Mouse (Mus musculus) CH12.LX (cell line): ENCODE results near the gene Rcor2. TPM values are rescaled to one million over a fixed set of nuclear protein-coding genes. Genes with fewer than 3 reads are reported as not detected.

Source experiments
- DNase-seq: peaks from one replicate; pipeline ENCODE4 v3.0.0-alpha.2; 2013; ENCODE audit errors: extremely low read depth
- H3K27ac ChIP-seq: 2 replicates; pipeline ENCODE4 v1.5.1; 2012; ENCODE audit warnings: low read depth, mild to moderate bottlenecking, control low read depth, moderate library complexity; ENCODE audit not compliant: insufficient read depth
- H3K27me3 ChIP-seq: replicated peaks from 2 replicates; pipeline ENCODE3; 2012; ENCODE audit warnings: inconsistent platforms
- H3K36me3 ChIP-seq, 2 experiments: replicated peaks in 1 of 2; 2 replicates each; pipeline versions ENCODE3 to v1.6.1; 2012; ENCODE audit warnings: inconsistent platforms in 1 of 2, low read length in 1 of 2, mild to moderate bottlenecking in 1 of 2, mixed read lengths in 1 of 2, moderate library complexity in 1 of 2; ENCODE audit not compliant: control insufficient read depth in 1 of 2, insufficient read depth in 1 of 2
- H3K4me1 ChIP-seq, 2 experiments: 2 replicates each; pipeline ENCODE4 v1.6.1; 2012; ENCODE audit warnings: inconsistent platforms in 1 of 2, moderate library complexity in 1 of 2; ENCODE audit not compliant: insufficient read depth in 2 of 2, control insufficient read depth in 1 of 2
- H3K4me2 ChIP-seq: 2 replicates; pipeline ENCODE4 v1.6.1; 2012; ENCODE audit warnings: low read depth, mild to moderate bottlenecking, control low read depth; ENCODE audit not compliant: poor library complexity, insufficient read depth, severe bottlenecking
- H3K4me3 ChIP-seq, 3 experiments: fragments of 150-350 bp in 1 of 3; sonication (generic) in 1 of 3; replicated peaks in 1 of 3; 2 replicates each; pipeline versions ENCODE3 to v1.5.1; 2011 to 2012; ENCODE audit warnings: low read depth in 2 of 3, low read length in 2 of 3, mild to moderate bottlenecking in 2 of 3, moderate library complexity in 2 of 3, control low read depth in 1 of 3, improper control_type of control experiment in 1 of 3, inconsistent platforms in 1 of 3, mixed read lengths in 1 of 3; ENCODE audit not compliant: poor library complexity in 1 of 3
- H3K79me2 ChIP-seq: replicated peaks from 2 replicates; pipeline ENCODE4 v1.6.1; 2012; ENCODE audit warnings: mild to moderate bottlenecking, moderate library complexity; ENCODE audit not compliant: control insufficient read depth, poor library complexity, insufficient read depth, severe bottlenecking; ENCODE audit errors: extremely low read depth
- H3K9ac ChIP-seq: 2 replicates; pipeline ENCODE4 v1.6.1; 2012; ENCODE audit warnings: low read depth, mild to moderate bottlenecking, control low read depth, moderate library complexity; ENCODE audit not compliant: insufficient read depth
- H3K9me3 ChIP-seq: replicated peaks from 2 replicates; pipeline ENCODE3; 2012; ENCODE audit warnings: low read length, inconsistent platforms, mixed read lengths
- CHD2 ChIP-seq: IDR thresholded peaks from 2 replicates; pipeline ENCODE4 v1.6.1; 2011; ENCODE audit warnings: low read length, improper control_type of control experiment
- CTCF ChIP-seq, 2 experiments: IDR thresholded peaks in 1 of 2; conservative IDR thresholded peaks in 1 of 2; 2 replicates each; pipeline ENCODE4 v1.5.1; 2011 to 2012; ENCODE audit warnings: low read depth in 2 of 2, low read length in 2 of 2, improper control_type of control experiment in 1 of 2, inconsistent platforms in 1 of 2, mild to moderate bottlenecking in 1 of 2, moderate library complexity in 1 of 2
- EP300 ChIP-seq: IDR thresholded peaks from 2 replicates; pipeline ENCODE4 v1.6.1; 2011; ENCODE audit warnings: low read length, improper control_type of control experiment
- JUN ChIP-seq: IDR thresholded peaks from 2 replicates; pipeline ENCODE4 v1.6.1; 2011; ENCODE audit warnings: low read depth, mild to moderate bottlenecking, low read length, improper control_type of control experiment, moderate library complexity; ENCODE audit not compliant: insufficient read depth
- JUND ChIP-seq: conservative IDR thresholded peaks from 2 replicates; pipeline ENCODE4 v1.6.1; 2011; ENCODE audit warnings: low read depth, low read length, improper control_type of control experiment
- KAT2A ChIP-seq: IDR thresholded peaks from 2 replicates; pipeline ENCODE4 v1.6.1; 2012; ENCODE audit warnings: low read length, improper control_type of control experiment, inconsistent platforms; ENCODE audit not compliant: insufficient replicate concordance
- MAZ ChIP-seq: IDR thresholded peaks from 2 replicates; pipeline ENCODE4 v1.6.1; 2012; ENCODE audit warnings: low read depth, mild to moderate bottlenecking, inconsistent platforms, low read length, improper control_type of control experiment, moderate library complexity
- MEF2A ChIP-seq: IDR thresholded peaks from 2 replicates; pipeline ENCODE4 v1.6.1; 2014; ENCODE audit warnings: low read depth, mild to moderate bottlenecking, inconsistent platforms, low read length, improper control_type of control experiment, borderline replicate concordance
- MXI1 ChIP-seq: IDR thresholded peaks from 2 replicates; pipeline ENCODE4 v1.6.1; 2011; ENCODE audit warnings: mild to moderate bottlenecking, low read depth, low read length, improper control_type of control experiment
- MYC ChIP-seq: IDR thresholded peaks from 2 replicates; pipeline ENCODE4 v1.6.1; 2011; ENCODE audit warnings: low read depth, mild to moderate bottlenecking, improper control_type of control experiment, low read length
- NELFE ChIP-seq: IDR thresholded peaks from 2 replicates; pipeline ENCODE4 v1.6.1; 2011; ENCODE audit warnings: low read depth, low read length, improper control_type of control experiment
- POLR2A ChIP-seq: IDR thresholded peaks from 2 replicates; pipeline ENCODE4 v1.6.1; 2011; ENCODE audit warnings: low read depth, mild to moderate bottlenecking, improper control_type of control experiment, low read length
- RAD21 ChIP-seq: IDR thresholded peaks from 2 replicates; pipeline ENCODE4 v1.6.1; 2011; ENCODE audit warnings: low read depth, mild to moderate bottlenecking, low read length, improper control_type of control experiment, moderate library complexity
- SIN3A ChIP-seq: IDR thresholded peaks from 2 replicates; pipeline ENCODE4 v1.6.1; 2012; ENCODE audit warnings: low read length, improper control_type of control experiment, inconsistent platforms
- SMC3 ChIP-seq: IDR thresholded peaks from 2 replicates; pipeline ENCODE4 v1.6.1; 2011; ENCODE audit warnings: low read depth, low read length, improper control_type of control experiment
- TBP ChIP-seq: conservative IDR thresholded peaks from 2 replicates; pipeline ENCODE4 v1.6.1; 2011; ENCODE audit warnings: low read depth, low read length, improper control_type of control experiment
- UBTF ChIP-seq: IDR thresholded peaks from 2 replicates; pipeline ENCODE4 v1.6.1; 2012; ENCODE audit warnings: low read depth, mild to moderate bottlenecking, inconsistent platforms, low read length, improper control_type of control experiment, moderate library complexity
- USF1 ChIP-seq: IDR thresholded peaks from 2 replicates; pipeline ENCODE4 v1.6.1; 2014; ENCODE audit warnings: low read depth, mild to moderate bottlenecking, inconsistent platforms, low read length, improper control_type of control experiment
- ZNF384 ChIP-seq: IDR thresholded peaks from 2 replicates; pipeline ENCODE4 v1.6.1; 2012; ENCODE audit warnings: low read depth, low read length, improper control_type of control experiment, inconsistent platforms
- dilution Hi-C: fragments of 300-500 bp; cut with MboI; formaldehyde crosslinking; loops from 2 replicates; pipeline ENCODE4 v1.14.3; 2020; ENCODE audit warnings: low sequenced_read_pairs; ENCODE audit not compliant: extremely low pct_unique_long_range_greater_than_20kb, extremely low pct_ligation_motif_present
- in situ Hi-C: fragments of 300-500 bp; cut with MboI; formaldehyde crosslinking; loops from 3 replicates; pipeline ENCODE4 v1.14.3; 2019; ENCODE audit warnings: low sequenced_read_pairs, low pct_ligation_motif_present, low pct_unique_long_range_greater_than_20kb, mixed read lengths
- polyA plus RNA-seq: library from polyadenylated mRNA; unstranded; fragments of >175 nt; gene quantifications from 2 replicates; pipeline ENCODE4 v1.2.1, GENCODE M21; 2012; ENCODE audit warnings: low read depth; ENCODE audit not compliant: insufficient read length
- total RNA-seq, 2 experiments: library from RNA; depleted of rRNA; stranded (reverse); fragments of 300-350 nt in 1 of 2; fragments of >200 nt in 1 of 2; gene quantifications; 2 replicates each; pipeline ENCODE4 v1.2.3; 2012 to 2014

Rcor2 gene
- total and polyA plus RNA-seq, 3 experiments, result 9.2 to 28.2 (median 12.0) TPM

DNA sequence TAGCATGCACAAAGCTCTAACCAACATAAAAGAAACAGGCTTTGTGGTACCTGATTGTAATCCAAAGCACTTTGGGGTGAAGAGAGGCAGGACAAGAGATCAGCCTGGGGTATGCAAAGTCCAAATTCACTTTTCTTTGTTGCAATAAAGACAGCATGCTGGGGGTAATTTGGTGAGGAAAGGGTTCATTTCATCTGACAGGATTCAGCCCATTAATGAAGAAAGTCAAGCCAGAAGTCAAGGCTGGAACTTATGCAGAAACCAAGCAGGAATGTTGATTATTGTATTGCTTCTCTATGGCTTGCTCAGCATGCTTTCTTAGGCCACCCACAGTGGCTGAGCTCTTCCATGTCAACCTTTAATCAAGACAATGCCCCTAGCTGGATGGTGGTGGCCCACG is 5.6 kb upstream of the Rcor2 start:
- H3K27me3 ChIP-seq, result no peaks in the 10 kb centered on the region
- DNase-seq, result no peak
- in situ Hi-C loops, result no loop called here
- H3K36me3 ChIP-seq, result no peaks in the 10 kb centered on the region
- dilution Hi-C loops, result no loop called here
- peaks cover 0 to 26% of the 10 kb centered on the region in 2 experiments; a peak in 2 of 4 replicates for H3K4me1 ChIP-seq
- H3K9me3 ChIP-seq, result peaks cover 8% of the 10 kb centered on the region
- no peak overlapping the region for H3K4me2 ChIP-seq
- no peak overlapping the region for H3K27ac ChIP-seq
- no peak overlapping the region for H3K4me3 ChIP-seq
- no peaks in the 10 kb centered on the region for H3K79me2 ChIP-seq
- H3K9ac ChIP-seq, result no peak overlapping the region
- TF ChIP-seq ZNF384, result no peak
- no peak for TF ChIP-seq JUN
- TF ChIP-seq TBP, result no peak
- no peak for TF ChIP-seq EP300
- no peak for TF ChIP-seq SMC3
- no peak for TF ChIP-seq POLR2A
- TF ChIP-seq CHD2, result no peak
- no peak for TF ChIP-seq JUND
- TF ChIP-seq MXI1, result no peak
- no peak for TF ChIP-seq USF1
- TF ChIP-seq MAZ, result no peak
- no peak for TF ChIP-seq RAD21
- TF ChIP-seq KAT2A, result no peak
- TF ChIP-seq NELFE, result no peak
- TF ChIP-seq MEF2A, result no peak
- TF ChIP-seq MYC, result no peak
- TF ChIP-seq UBTF, result no peak
- TF ChIP-seq SIN3A, result no peak

DNA sequence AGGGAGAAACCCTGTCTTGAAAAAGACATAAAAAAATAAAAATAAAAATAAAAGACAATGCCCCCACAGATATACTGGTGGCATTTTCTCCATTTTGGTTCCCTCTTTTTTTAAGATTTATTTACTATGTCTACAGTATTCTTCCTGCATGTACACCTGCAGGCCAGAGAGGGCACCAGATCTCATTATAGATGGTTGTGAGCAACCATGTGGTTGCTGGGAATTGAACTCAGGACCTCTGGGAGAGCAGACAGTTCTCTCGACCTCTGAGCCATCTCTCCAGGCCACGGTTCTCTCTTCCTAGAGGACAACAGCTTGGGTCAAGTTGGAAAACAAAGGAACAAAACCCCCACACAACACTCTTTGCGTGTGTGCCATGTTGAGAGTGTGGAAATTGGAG is 5.2 kb upstream of the Rcor2 start:
- no peak for DNase-seq
- in situ Hi-C loops, result no loop called here
- TF ChIP-seq CTCF (conservative IDR thresholded peaks at IDR 0.05 in 1 of 2, IDR thresholded peaks at IDR 0.05 in 1 of 2; ENCODE audit: low read depth in 2 of 2, low read length in 2 of 2) (peak in 1 of 2 experiments; percentile 12; a peak in 1 of 4 replicates), SIN3A (no peak)
- peaks cover 0 to 31% of the 10 kb centered on the region in 2 experiments; a peak in 3 of 4 replicates for H3K4me1 ChIP-seq
- no peaks in the 10 kb centered on the region for H3K36me3 ChIP-seq
- dilution Hi-C loops, result no loop called here
- H3K4me2 ChIP-seq, result no peak overlapping the region
- H3K79me2 ChIP-seq, result no peaks in the 10 kb centered on the region
- no peak overlapping the region for H3K27ac ChIP-seq
- H3K9ac ChIP-seq, result no peak overlapping the region
- H3K4me3 ChIP-seq, result no peak overlapping the region
- H3K27me3 ChIP-seq, result no peaks in the 10 kb centered on the region
- peaks cover 8% of the 10 kb centered on the region for H3K9me3 ChIP-seq
